Mouse (Mus musculus) heart, postnatal 0 days (tissue): Measurements from ENCODE around the gene Armh3.

Source experiments
- CTCF ChIP-seq: IDR thresholded peaks from 2 replicates; pipeline ENCODE4 v1.5.1; 2016; ENCODE audit warnings: antibody characterized with exemption, control low read depth, low read depth
- EP300 ChIP-seq: IDR thresholded peaks from 2 replicates; pipeline ENCODE4 v1.6.1; 2016; ENCODE audit warnings: antibody characterized with exemption, low read depth

DNA sequence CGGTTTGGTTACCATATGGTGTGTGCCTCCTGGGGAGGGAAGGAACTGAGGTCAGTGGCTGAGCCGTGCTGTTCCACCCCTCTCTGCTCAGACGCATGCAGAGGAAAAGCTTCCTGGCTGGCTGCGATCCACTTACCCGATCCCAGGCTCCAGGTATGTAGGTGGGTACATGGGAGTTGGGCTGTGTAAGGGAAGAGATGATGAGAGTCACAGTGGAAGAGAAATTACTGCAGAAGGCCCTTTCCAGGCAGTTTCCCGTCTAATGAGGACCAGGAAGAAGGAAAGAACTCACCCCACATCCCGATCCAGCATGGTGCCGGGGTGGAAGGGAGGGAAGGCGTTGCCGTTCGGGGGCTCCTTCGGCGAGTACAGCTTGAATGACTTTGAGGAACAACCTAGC, 37.7 kb upstream of the Armh3 start:
- TF ChIP-seq CTCF (no peak), EP300 (no peak)
